Mouse (Mus musculus): ENCODE measurements around the gene Usp28. TPM values are rescaled to one million over a fixed set of nuclear protein-coding genes. Genes with fewer than 3 reads are reported as not detected.

The Usp28 gene
- polyA plus RNA-seq, 1 experiment from 2014 or later: 29.7 TPM

Other genes with a start within 250 kb of the Usp28 start
- 9.1 and 10.0 TPM in 2 replicates for gene Zbtb16, start 149.2 kb upstream of the Usp28 start, polyA plus RNA-seq (2015; fragmentation: Nextera tagmentation; extraction: Ambion mirVana)
- 1.4 and 1.9 TPM in 2 replicates for gene Htr3a, start 74.3 kb upstream of the Usp28 start, polyA plus RNA-seq (2015; fragmentation: Nextera tagmentation; extraction: Ambion mirVana)
- 0.11 and 0.25 TPM in 2 replicates for gene Htr3b, start 20.4 kb upstream of the Usp28 start, polyA plus RNA-seq (2015; fragmentation: Nextera tagmentation; extraction: Ambion mirVana)
- 35.6 and 37.3 TPM in 2 replicates for gene Zw10, start 70.2 kb downstream of the Usp28 start, polyA plus RNA-seq (2015; fragmentation: Nextera tagmentation; extraction: Ambion mirVana)
- gene Tmprss5, start 95.9 kb downstream of the Usp28 start, polyA plus RNA-seq (2015; fragmentation: Nextera tagmentation; extraction: Ambion mirVana): 0.75 and 1.2 TPM in 2 replicates

Measured in embryonic facial prominence, embryonic 15.5 days (tissue).